Mouse (Mus musculus): ENCODE data around the gene Bahd1.

Bahd1 gene

DNA sequence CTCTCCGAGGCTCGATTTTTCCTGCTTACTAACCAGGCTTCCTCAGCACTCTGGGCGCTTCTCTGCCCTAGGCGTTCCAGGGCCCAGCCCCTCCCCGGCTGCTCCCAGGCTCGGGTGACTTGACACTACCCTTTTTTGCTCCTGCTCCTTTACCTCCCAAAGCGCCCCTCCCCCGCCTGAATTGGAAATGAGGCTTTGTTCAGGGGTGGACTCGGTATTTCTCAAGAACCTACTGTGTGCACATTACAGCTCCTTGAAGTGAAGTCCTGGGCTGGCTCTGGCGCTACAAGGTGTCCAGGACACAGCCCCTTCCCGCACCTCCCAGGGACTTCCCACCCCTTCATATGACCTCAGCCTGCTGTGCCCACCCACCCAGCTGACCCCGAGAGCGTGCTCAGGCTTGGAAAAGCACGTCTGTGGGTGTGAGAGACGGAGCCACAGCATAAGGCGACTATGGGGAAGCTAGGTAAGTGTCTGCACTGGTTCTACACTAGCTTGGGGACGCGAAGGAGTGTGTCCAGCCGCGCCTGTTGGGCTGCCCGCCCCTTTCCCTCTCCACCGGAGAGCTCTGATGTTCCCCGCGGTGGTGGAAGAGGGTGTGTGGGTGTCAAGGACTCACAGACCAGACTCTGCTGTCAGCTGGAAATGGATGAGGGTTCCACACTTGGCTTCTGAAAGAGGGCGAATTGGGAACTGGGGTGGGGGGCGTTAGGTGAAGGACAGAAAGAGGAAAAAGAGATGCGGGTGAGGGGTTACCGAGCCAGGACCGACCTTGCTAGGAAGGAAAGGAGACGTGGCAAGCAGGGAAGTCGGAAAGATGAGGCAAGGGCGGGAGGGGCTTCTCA is at the start of gene Bahd1:
Gene Bahd1, plus strand, starts transcription at position 397 of the 845 bp plus-strand sequence.
- in situ Hi-C loops (cut with MboI; ENCODE audit: low pct_unique_long_range_greater_than_20kb in 1 of 2, low sequenced_read_pairs in 2 of 2, unreplicated experiment in 1 of 2): loop anchor here in 1 of 2 experiments (5.0 to 25.0 kb wide), 3 partner anchors 193 to 413 kb away; partner anchors contain the start of gene Srp14

DNA sequence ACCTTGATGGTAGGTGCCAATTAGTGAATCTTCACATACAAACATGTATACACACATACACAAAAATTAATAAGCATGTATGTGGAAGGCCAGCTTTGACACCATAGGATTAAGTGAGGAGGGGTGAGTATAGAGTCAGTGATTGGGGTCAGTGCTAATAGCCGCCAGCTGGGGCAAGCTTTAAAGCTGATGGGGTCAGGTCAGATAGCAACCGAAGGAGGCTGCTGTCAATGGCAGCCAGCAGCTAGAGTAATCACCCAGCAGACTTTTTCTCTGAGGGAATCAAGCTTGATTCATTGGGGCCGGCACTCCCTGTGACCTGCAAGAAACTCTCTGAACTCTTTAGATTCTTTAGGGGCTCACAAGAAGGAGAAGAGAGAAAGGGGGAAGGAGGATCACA is 48.4 kb upstream of the Bahd1 start:
- in situ Hi-C loops (cut with MboI; ENCODE audit: low pct_unique_long_range_greater_than_20kb in 1 of 2, low sequenced_read_pairs in 2 of 2, unreplicated experiment in 1 of 2): no loop called here

GRCm38 (mm10) chr2:118861454-118862339 is 38.5 kb upstream of the Bahd1 start, which contains the start of gene Ivd:
Gene Ivd, plus strand, starts transcription at chr2:118861954.
- in situ Hi-C loops (cut with MboI; ENCODE audit: low pct_unique_long_range_greater_than_20kb in 1 of 2, low sequenced_read_pairs in 2 of 2, unreplicated experiment in 1 of 2): no loop called here

GRCm38 (mm10) chr2:118862340-118862675 is 37.9 kb upstream of the Bahd1 start:
- in situ Hi-C loops (cut with MboI; ENCODE audit: low pct_unique_long_range_greater_than_20kb in 1 of 2, low sequenced_read_pairs in 2 of 2, unreplicated experiment in 1 of 2): no loop called here

GRCm38 (mm10) chr2:118870601-118871000 is 29.6 kb upstream of the Bahd1 start:
- in situ Hi-C loops (cut with MboI; ENCODE audit: low pct_unique_long_range_greater_than_20kb in 1 of 2, low sequenced_read_pairs in 2 of 2, unreplicated experiment in 1 of 2): no loop called here

DNA sequence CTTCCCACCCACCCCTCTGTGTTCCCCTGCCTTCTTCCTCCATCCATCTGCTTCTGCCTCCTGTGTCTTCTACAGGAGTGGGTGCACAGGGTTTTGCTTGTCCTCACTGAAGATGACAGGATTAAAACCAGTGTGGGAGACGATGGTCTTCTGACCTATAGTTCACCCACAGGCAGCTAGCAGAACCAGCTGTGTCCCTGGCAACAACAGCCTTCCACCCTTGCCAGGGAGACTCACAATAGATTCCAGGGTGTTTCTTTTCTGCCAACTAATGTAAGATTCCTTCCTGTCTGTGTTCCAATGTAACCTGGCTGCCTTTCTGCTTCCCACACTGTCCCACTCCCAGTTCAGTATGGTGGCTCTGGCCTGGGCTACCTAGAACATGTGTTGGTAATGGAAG is 29.1 kb upstream of the Bahd1 start:
- in situ Hi-C loops (cut with MboI; ENCODE audit: low pct_unique_long_range_greater_than_20kb in 1 of 2, low sequenced_read_pairs in 2 of 2, unreplicated experiment in 1 of 2): no loop called here

DNA sequence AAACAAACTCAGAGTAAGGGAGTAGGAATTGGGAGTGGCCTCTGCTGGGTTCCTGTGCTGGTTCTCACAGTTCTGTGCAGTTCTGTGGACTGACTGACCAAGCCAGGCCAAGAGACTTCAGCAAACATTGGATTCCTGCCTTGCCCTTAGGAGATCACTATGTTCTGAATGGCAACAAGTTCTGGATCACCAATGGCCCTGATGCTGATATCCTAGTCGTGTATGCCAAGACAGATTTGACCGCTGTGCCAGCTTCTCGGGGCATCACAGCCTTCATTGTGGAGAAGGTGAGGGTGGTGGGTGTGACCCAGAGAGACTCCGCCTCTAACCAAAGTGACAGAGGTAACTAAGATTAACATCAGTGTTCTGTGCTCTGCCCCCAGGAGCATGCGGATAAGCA is 27.2 kb upstream of the Bahd1 start:
- in situ Hi-C loops (cut with MboI; ENCODE audit: low pct_unique_long_range_greater_than_20kb in 1 of 2, low sequenced_read_pairs in 2 of 2, unreplicated experiment in 1 of 2): no loop called here

- in situ Hi-C loops (cut with MboI; ENCODE audit: low pct_unique_long_range_greater_than_20kb in 1 of 2, low sequenced_read_pairs in 2 of 2, unreplicated experiment in 1 of 2): no loop called here
Measured at GRCm38 (mm10) chr2:118873890-118874430, 26.2 kb upstream of the Bahd1 start.

DNA sequence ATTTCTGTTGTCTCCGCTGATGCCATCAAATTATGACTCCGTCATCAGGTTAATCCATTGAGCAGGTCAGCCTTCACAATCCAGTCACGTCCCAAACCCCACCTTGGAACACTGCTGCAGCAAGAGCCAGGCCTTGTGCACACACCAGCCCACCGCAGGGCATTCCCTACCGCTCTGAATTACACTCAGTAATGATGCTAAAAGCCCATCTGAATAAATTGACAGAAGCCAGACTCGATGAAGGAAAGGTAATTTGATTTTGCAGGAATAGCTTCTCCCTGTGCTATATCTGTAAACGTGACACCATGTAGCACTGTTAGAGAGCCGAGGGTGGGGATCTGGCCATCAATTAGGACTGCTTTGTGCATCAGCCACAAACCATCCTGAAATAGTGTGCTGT is 24.9 kb upstream of the Bahd1 start:
- in situ Hi-C loops (cut with MboI; ENCODE audit: low pct_unique_long_range_greater_than_20kb in 1 of 2, low sequenced_read_pairs in 2 of 2, unreplicated experiment in 1 of 2): loop anchor here in 1 of 2 experiments (25.0 kb wide), 2 partner anchors 238 to 388 kb away; partner anchors contain the start of gene Srp14

- in situ Hi-C loops (cut with MboI; ENCODE audit: low pct_unique_long_range_greater_than_20kb in 1 of 2, low sequenced_read_pairs in 2 of 2, unreplicated experiment in 1 of 2): loop anchor here in 1 of 2 experiments (25.0 kb wide), 2 partner anchors 239 to 389 kb away; partner anchors contain the start of gene Srp14
Measured at GRCm38 (mm10) chr2:118876453-118876852, 23.7 kb upstream of the Bahd1 start.

DNA sequence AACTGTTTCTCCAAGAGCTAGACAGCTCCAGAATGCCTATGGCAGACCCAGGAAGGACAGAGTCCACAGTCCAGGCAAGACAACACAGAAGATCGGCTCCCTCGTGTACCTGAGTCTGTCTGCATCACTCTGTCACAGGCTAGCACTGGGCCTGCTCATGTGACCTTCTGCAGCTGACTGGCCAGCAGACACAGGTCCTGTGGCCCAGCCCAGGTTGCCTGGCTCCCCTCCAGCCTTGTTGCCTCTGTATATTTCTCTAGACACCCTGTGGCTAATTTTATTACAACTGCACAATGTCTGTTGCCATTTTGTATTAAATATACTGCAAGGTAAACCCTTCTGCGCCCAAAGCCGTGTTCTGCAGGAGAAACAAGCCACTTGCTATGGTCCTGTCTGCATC is 19.2 kb upstream of the Bahd1 start:
- in situ Hi-C loops (cut with MboI; ENCODE audit: low pct_unique_long_range_greater_than_20kb in 1 of 2, low sequenced_read_pairs in 2 of 2, unreplicated experiment in 1 of 2): loop anchor here (5.0 to 25.0 kb wide), 3 partner anchors 119 to 394 kb away; partner anchors contain the start of genes Ccdc9b (in 1 of the 2) and Srp14 (in 1 of the 2)

DNA sequence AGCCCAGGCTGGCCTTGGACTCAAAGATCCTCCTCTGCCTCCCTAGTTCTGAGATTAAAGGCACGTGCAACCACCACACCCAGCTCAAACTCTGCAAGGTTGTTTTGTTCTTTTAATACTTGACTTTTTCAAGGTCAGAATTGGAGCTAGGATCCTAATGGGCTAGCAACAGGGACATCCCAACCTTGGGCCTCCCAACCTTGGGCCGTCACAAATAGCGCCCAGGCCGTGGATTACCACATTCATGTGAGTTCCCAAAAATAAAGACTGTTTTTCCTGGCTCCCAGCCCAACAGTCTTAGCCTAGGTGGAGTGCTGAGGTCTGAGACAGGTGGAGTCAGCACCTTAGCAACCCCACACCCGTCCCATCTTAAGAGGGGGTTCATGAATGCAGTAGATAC is 18.2 kb upstream of the Bahd1 start:
- in situ Hi-C loops (cut with MboI; ENCODE audit: low pct_unique_long_range_greater_than_20kb in 1 of 2, low sequenced_read_pairs in 2 of 2, unreplicated experiment in 1 of 2): loop anchor here (5.0 to 25.0 kb wide), 3 partner anchors 120 to 395 kb away; partner anchors contain the start of genes Ccdc9b (in 1 of the 2) and Srp14 (in 1 of the 2)

DNA sequence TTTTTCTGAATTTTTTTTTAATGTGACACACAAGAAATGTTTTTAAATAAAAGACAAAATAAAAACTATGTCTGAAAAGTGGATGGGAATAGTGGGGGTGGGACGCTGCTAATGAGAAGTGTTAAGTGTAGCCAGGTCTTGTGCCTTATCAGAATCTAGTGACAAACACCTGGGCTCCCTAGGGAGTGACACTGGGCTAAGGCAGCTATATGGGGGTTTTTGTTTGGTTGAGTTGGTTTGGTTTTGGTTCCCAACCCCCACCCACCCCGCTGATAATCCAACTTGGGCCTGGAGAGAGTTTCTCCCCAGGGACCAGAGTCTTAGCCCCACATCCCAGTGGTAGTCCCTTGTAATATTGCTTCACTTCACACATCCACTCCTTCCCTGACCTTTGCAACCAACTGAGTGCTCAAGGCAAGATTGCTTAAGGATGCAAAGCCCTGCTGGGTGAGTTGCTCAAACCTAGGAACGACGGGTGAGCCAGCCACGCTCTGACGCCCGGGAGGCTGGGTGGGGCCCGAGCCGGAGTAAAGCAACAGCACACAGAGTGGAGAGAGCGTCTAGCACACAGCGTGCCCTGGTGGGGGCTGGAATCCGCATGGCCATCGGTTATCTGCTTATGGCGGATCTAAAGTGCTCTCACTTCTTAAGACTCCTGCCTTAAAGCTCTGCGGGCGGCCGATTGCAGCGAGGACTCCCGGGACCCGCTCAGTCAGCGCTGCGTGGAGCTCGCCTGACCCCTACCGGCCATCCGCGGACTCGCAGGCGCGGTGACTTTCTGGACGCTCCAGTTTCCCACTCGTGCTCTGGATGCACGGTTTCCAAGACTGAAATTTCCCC is 17.1 kb upstream of the Bahd1 start:
- in situ Hi-C loops (cut with MboI; ENCODE audit: low pct_unique_long_range_greater_than_20kb in 1 of 2, low sequenced_read_pairs in 2 of 2, unreplicated experiment in 1 of 2): loop anchor here (5.0 to 25.0 kb wide), 3 partner anchors 121 to 396 kb away; partner anchors contain the start of genes Ccdc9b (in 1 of the 2) and Srp14 (in 1 of the 2)

- in situ Hi-C loops (cut with MboI; ENCODE audit: low pct_unique_long_range_greater_than_20kb in 1 of 2, low sequenced_read_pairs in 2 of 2, unreplicated experiment in 1 of 2): loop anchor here in 1 of 2 experiments (25.0 kb wide), 2 partner anchors 250 to 400 kb away; partner anchors contain the start of gene Srp14
Measured at GRCm38 (mm10) chr2:118887440-118887839, 12.7 kb upstream of the Bahd1 start.

DNA sequence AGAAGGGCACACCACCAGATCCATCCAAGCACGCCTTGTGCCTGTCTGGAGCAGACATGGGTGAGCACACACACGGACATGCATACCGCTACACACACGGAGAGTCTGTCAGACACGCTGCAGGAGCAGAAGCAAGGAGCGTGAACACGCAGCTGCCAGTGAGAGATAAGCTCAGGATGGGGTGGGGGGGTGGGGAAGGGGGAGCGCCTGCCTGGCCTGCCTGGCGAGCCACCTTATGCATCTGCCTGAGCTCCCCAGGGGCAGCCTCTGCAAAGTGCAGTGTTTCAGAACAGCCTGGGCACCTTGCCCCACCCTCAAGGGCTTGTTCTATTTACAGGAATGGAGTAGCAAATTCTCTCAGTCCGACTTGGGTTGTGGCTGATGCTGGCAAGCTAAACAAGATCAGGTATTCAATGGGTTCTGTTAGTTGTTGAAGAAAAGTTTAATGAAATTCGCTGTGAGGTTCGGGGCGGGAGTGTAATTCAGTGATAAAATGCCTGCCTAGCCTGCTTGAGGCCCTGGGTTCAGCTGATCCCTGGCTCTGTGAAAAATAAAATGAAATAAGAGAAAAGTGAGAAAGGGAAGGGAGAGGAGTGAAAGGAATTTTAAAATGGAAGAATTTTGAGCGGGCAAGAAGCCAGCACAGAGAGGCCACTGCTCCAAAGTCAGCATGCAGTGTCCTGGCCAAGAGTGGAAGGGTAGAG is 12.2 kb upstream of the Bahd1 start:
- in situ Hi-C loops (cut with MboI; ENCODE audit: low pct_unique_long_range_greater_than_20kb in 1 of 2, low sequenced_read_pairs in 2 of 2, unreplicated experiment in 1 of 2): loop anchor here in 1 of 2 experiments (25.0 kb wide), 2 partner anchors 251 to 401 kb away; partner anchors contain the start of gene Srp14

GRCm38 (mm10) chr2:118891173-118891572 is 9.0 kb upstream of the Bahd1 start:
- in situ Hi-C loops (cut with MboI; ENCODE audit: low pct_unique_long_range_greater_than_20kb in 1 of 2, low sequenced_read_pairs in 2 of 2, unreplicated experiment in 1 of 2): loop anchor here in 1 of 2 experiments (5.0 to 25.0 kb wide), 3 partner anchors 129 to 404 kb away; partner anchors contain the start of genes Ccdc9b and Srp14

Measured in mouse embryonic stem cell (cell line).